Mouse (Mus musculus) left cerebral cortex, adult 2 months (tissue): Measurements from ENCODE around the gene Tmem59l. TPM values are rescaled to one million over a fixed set of nuclear protein-coding genes. Genes with fewer than 3 reads are reported as not detected.
A peak's percentile ranks its signal among the peaks of the same experiment; 100 is the strongest.

Experiments
- DNase-seq, 2 experiments: peaks; one replicate each; pipeline ENCODE4 v3.0.0; 2021 to 2022; ENCODE audit warnings: low spot score in 2 of 2, mixed read lengths in 1 of 2; ENCODE audit errors: extremely low spot score in 1 of 2
- H3K27ac ChIP-seq: fragments of 200-600 bp; 2 replicates; pipeline ENCODE4 v1.8.1; 2022
- H3K4me3 ChIP-seq: fragments of 200-600 bp; 2 replicates; pipeline ENCODE4 v1.8.1; 2022
- CTCF ChIP-seq: fragments of 200-600 bp; IDR thresholded peaks from 2 replicates; pipeline ENCODE4 v1.8.1; 2022; ENCODE audit warnings: antibody characterized with exemption, mild to moderate bottlenecking, moderate library complexity
- intact Hi-C: fragments of 180-260 bp; cut with DNase I; formaldehyde crosslinking; loops from one replicate; pipeline ENCODE4 v1.15.1; 2025
- total RNA-seq, 2 experiments: library from RNA; stranded (reverse); gene quantifications; 2 replicates each; pipeline ENCODE4 v1.2.3; 2021

Tmem59l gene
- total RNA-seq, 2 experiments from 2014 or later: 295 to 302 TPM

DNA sequence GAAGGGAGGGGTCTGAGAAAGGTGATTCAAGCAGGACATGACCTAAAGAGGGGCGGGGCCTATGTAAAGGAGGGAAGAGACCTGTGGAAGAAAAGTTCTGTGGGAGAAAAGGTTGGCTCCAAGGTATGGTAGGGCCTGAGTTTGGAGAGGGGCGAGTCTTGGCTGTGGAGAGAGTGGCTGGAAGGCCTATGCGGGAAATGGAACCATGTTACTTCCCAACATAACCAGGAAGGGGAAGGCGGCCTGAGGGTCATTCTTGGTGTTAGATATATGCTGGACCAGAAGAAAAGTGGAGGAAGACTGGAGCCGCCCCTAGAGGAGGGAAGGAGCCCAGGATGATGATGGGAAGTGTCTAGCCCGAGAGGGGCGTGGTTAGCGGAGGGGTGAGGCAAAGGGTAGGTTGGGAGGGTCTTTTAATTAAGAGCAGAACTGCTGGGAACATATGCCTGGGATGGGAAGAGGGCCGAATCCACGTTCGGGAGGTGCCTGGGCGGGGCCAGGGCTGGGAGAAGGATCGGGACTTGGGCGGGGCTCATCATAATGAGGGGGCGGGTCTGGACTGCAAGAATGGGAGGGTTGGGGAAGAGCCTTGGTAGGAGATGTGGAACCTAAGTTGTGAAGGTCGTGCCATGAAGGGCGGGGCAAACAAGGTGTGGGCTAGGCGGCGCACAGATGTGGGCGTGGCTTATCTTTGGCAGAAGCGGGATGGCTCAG is 9.7 kb downstream of the Tmem59l start:
- intact Hi-C loops: no loop called here
- no peak overlapping the region for H3K27ac ChIP-seq
- peak overlapping the region; percentile 70 for H3K4me3 ChIP-seq
- TF ChIP-seq CTCF: no peak
- DNase-seq: no peak

DNA sequence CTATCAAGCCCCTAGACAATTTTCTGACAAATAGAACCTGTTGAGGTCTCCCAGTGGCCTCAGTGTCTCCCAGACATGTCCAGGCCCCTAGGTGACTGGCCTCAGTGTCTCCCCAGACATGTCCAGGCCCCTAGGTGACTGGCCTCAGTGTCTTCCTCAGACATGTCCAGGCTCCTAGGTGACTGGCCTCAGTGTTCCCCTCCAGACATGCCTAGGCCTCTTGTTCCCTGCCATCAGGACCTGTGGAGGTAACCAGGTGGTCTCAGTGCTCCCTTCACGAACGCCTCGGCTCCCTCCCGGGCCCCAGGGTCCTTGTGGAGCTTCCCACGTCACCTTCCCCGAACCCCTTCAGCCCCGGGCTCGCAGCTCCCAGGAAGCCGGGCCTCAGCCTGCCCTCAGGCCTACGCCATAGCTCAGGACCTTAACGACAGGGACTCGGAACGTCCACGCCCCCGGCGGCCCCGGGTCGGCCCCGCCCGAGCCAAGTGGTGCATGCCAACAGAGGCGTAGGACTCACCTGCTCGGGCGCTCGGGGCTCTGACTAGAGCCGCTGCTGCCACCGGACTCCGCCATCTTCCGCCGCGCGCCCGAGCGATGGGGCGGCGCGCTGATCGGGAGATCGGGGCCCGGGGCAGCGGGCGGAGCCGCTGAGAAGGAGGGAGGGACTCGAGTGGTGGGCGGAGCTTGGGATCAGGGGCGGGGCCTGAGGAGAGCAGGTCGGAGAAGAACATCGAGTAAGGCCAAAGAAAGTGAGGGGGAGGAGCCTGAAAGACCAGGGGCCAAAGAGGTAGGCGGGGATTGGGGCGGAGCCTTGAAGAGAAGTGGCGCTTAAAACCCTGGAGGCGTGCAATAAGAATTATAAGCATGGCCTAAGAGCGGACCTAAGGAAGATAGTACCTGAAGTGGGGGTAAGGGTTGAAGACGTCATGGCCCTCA is 10.6 kb downstream of the Tmem59l start, which contains the start of gene Klhl26:
TSS of gene Klhl26 (minus strand) at position 636 of the 936 bp plus-strand sequence.
- TF ChIP-seq CTCF: no peak
- Histone ChIP-seq H3K27ac (peak within 1 kb of the TSS; percentile 92), H3K4me3 (peak within 1 kb of the TSS; percentile 70)
- intact Hi-C loops: no loop called here
- DNase-seq: peak; percentile 88 to 90

DNA sequence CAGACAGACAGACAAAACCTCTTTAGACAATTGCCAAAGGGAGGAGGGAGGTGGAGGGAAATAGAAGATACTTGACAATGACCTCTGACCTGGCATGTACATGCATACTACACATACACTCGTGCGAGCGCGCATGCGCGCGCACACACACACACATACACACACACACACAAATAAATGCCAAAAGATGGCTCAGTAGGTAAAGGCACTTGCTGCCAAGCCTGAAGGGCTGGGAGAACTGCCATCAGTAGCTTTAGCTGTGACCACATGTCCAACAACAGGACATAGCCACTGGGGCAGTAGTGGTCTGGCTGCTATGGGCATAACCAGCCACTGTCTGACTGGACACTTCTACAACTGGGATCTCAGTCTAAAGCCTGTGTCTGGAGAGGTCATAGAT is 15.3 kb downstream of the Tmem59l start:
- no peak for TF ChIP-seq CTCF
- Histone ChIP-seq H3K4me3 (no peak overlapping the region), H3K27ac (no peak overlapping the region)
- intact Hi-C loops: no loop called here
- no peak for DNase-seq

DNA sequence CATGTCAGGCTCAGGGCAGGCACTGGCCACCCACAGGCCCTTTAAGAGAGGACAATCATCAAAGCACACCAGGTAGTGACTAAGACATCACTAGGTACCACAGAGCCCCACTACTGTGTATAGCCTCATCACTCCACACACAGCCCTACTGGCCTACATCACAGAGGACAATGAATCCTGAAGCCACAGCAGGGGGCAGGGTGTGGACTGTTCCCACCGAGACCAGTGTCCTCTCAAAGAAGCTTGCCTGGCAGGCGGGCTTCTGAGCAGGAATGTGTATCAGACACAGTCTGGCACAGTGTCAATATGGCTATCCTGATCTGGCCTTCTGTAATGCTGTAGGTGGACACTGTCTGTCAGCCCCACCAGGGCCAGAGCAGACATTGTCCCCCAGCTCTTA is 17.2 kb downstream of the Tmem59l start:
- peak overlapping the region; percentile 22; the same call in 1 of the 2 replicates for H3K27ac ChIP-seq
- H3K4me3 ChIP-seq: no peak overlapping the region
- intact Hi-C loops: no loop called here
- TF ChIP-seq CTCF: no peak
- no peak for DNase-seq

DNA sequence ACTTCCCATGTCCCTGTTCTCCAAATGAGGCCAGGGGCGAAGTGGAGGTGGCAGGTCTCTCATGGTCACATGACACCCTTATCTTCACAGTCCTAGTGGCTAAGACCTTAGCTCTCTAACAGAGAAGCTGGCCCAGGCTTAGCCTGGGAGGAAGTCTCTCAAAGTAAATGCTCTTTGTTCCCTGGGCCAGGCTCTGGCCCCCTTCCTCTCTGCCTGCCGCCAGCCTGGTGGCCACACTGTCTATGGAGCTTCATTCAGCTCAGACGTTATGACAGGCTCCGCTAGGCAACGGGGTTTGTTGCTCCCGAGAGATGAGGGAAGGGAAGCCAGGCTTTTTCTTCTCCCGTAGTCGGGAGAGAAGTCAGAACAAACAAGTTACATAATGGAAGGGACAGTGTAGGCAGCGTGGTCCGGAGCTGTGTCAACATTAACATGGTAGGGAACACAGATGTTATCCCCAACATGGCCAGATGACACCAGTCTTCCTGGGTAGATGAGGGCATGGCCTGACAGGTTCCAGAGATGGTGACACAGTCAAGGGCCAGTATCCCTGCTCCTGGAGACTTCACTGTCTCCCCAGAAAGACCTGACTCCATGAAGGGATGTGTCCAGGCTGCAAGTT is 17.8 kb downstream of the Tmem59l start:
- H3K27ac ChIP-seq: peak overlapping the region; percentile 22
- intact Hi-C loops: no loop called here

DNA sequence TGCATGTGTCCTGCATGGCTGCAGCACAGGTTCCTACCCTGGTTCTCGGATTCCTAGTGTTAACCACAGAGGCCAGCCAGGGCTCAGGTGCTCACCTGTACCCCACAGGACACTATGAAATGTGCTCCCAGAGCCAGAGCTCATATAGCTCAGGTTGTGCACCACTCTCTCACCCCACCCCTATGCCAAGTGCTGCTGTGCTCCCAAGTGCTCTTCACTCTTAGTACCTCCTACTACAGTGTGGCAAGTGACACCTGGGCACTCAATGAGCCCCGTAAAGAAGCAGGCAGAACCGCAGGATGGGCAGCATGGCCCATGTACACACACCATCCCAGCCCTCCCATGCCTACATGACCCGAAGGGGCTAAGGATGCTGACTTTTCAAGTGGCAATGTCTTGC is 18.4 kb downstream of the Tmem59l start:
- DNase-seq: no peak
- no peak overlapping the region for H3K27ac ChIP-seq
- no peak overlapping the region for H3K4me3 ChIP-seq
- TF ChIP-seq CTCF: no peak
- intact Hi-C loops: no loop called here

More for the DNA sequence above, 17.8 kb downstream of the Tmem59l start:
- no peak for DNase-seq
- no peak for TF ChIP-seq CTCF
- H3K4me3 ChIP-seq: no peak overlapping the region

DNA sequence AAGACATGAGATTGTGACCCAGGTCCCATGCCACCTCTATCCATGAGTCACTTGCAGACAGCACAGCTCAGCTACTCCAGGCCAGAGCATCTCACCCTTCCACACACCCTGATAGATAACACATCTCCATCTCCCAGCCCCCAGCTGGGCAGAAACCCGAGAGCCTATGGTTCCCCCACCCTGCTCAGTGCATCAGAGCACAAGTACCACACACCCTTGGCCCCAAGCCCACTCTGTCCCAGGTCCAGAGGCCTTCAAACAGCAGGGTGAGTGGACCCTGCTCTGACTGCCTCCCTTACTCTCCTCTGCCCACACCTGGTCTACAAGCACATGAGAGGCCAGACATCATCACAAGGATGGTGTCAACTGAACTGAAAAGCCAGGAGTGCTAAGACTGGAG is 19.3 kb downstream of the Tmem59l start:
- DNase-seq: no peak
- intact Hi-C loops: no loop called here
- H3K4me3 ChIP-seq: no peak overlapping the region
- H3K27ac ChIP-seq: no peak overlapping the region
- TF ChIP-seq CTCF: no peak

DNA sequence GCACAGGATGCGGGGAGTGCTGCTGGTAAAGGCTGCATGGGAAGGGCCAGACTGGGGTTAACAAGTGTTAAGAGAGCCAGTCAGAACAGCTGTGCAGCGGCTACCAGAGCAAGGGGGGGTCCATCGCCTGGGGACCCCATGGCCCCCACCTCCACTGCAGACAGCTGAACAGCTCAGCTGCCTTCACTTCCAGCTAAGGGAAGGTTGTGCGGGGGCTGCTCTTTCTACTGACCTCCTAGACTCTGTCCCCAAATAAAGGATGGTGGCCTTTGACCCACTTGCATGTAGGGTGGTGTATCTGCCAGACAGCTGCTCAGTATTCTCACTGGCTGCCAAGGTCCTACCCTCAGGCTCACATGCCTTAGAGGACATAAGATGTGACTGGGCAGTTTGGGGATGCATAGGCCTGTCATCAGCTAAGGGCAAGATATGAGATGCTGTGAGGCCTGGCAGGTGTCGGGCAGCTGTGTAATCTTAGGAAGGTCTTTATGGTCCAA is 19.9 kb downstream of the Tmem59l start:
- H3K27ac ChIP-seq: no peak overlapping the region
- intact Hi-C loops: no loop called here
- TF ChIP-seq CTCF: no peak
- H3K4me3 ChIP-seq: no peak overlapping the region
- DNase-seq: no peak

DNA sequence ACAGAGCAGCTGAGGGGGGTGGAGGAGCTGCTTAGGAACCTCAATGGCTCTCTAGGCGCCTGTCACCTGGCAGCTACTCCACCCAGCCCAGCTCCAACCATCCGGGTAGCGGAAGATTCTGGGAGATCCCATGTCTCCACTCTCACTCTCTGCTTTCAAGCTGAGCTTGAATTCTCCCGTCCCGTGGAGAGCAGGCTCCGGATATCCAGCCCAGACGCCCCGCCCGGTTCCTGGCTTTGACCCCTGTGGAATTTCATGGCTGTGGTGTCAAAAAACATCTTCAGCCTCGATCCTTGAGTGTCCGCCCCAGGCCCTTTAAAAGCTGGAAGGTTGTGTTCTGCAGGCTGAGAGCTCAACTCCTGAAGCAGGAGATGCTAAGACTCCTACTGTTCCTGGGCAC is 20.4 kb downstream of the Tmem59l start:
- no peak for DNase-seq

DNA sequence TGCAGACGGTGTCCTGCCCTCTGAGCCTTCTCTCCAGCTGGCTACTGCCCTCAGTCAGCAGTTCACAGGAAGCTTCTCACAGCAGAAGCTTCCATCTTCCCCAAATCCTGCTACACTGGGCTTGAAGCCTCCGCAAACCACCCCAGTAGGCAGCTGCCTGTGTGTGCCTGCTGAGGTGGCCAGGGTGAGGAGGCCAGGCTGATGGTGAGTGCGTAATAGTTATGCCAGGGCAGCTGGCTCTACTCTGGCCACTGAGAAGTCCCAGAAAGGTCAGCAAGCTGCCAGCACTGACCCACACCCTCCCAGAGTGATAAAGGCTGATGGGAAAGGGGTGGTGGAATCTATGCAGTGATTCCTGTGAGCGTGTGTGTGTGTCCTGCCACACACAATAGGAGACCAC is 20.9 kb downstream of the Tmem59l start:
- Histone ChIP-seq H3K4me3 (no peak overlapping the region), H3K27ac (no peak overlapping the region)
- intact Hi-C loops: no loop called here
- no peak for TF ChIP-seq CTCF
- no peak for DNase-seq

More for the DNA sequence above, 20.4 kb downstream of the Tmem59l start:
- no peak for TF ChIP-seq CTCF
- Histone ChIP-seq H3K27ac (no peak overlapping the region), H3K4me3 (no peak overlapping the region)
- intact Hi-C loops: no loop called here

DNA sequence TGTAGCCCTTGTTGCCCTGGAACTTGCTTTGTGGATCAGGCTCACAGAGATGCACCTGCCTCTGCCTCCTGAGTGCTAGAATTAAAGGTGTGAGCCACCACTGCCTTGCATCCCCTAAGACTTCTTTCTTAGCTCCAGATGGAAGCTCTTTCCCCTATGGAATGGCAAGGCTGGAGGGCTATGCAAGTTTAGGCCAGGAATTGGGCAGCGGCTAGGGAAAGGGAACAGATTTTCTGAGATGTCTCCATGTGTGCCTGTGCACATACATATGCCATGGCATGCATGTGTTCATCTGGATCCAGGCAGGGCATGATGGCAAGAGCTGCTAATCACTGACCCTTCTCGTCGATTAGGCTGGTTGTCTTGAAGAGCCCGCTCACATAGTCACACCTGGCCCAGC is 21.5 kb downstream of the Tmem59l start:
- Histone ChIP-seq H3K4me3 (no peak overlapping the region), H3K27ac (no peak overlapping the region)
- intact Hi-C loops: no loop called here
- TF ChIP-seq CTCF: no peak
- DNase-seq: no peak

DNA sequence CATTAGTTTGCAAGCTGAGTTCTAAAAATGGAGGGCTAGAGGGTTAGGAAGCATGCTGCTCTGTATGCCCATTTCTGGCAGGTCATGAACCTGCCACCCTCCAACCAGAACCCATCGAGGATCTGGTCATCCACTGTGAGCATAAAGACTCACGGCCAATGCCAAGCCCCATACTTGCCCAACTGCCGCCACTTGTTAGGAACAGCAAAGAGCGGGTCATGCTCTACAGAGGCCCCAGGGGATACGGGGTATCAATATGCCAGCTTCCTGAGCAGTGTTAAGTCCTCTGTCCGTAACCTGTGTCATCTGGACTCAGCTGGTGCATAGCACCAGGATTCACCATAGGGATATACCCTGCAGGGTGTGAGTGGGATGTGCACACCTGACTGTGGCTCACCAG is 23.0 kb downstream of the Tmem59l start:
- TF ChIP-seq CTCF: no peak
- H3K4me3 ChIP-seq: no peak overlapping the region
- no peak for DNase-seq
- intact Hi-C loops: no loop called here
- peak overlapping the region; percentile 80 for H3K27ac ChIP-seq
